Mouse (Mus musculus): ENCODE measurements around the gene Slc6a9. TPM values are rescaled to one million over a fixed set of nuclear protein-coding genes. Genes with fewer than 3 reads are reported as not detected.

Gene Slc6a9
- polyA plus RNA-seq, 1 experiment: 51.2 TPM

- no peak for DNase-seq (ENCODE audit: low spot score)
Measured at GRCm38 (mm10) chr4:117878301-117878700, 44.0 kb downstream of the Slc6a9 start.

- DNase-seq (ENCODE audit: low spot score): no peak
Measured at GRCm38 (mm10) chr4:117878703-117879102, 44.4 kb downstream of the Slc6a9 start.

- DNase-seq (ENCODE audit: low spot score): peak; percentile 51
Measured at GRCm38 (mm10) chr4:117882701-117883691, 48.7 kb downstream of the Slc6a9 start, which contains the start of gene B4galt2. Gene B4galt2, minus strand, starts transcription at chr4:117883487.

GRCm38 (mm10) chr4:117884146-117884545, 49.8 kb downstream of the Slc6a9 start:
- no peak for DNase-seq (ENCODE audit: low spot score)

- DNase-seq (ENCODE audit: low spot score): no peak
Measured at GRCm38 (mm10) chr4:117885093-117885492, 50.8 kb downstream of the Slc6a9 start.

- no peak for DNase-seq (ENCODE audit: low spot score)
Measured at GRCm38 (mm10) chr4:117885994-117886393, 51.7 kb downstream of the Slc6a9 start.

GRCm38 (mm10) chr4:117886644-117887043, 52.3 kb downstream of the Slc6a9 start:
- DNase-seq (ENCODE audit: low spot score): no peak

- DNase-seq (ENCODE audit: low spot score): peak; percentile 93
Measured at GRCm38 (mm10) chr4:117887133-117887532, 52.8 kb downstream of the Slc6a9 start, which contains the start of gene Atp6v0b. Gene Atp6v0b, minus strand, starts transcription at chr4:117887333.

GRCm38 (mm10) chr4:117887920-117888319, 53.6 kb downstream of the Slc6a9 start:
- no peak for DNase-seq (ENCODE audit: low spot score)

GRCm38 (mm10) chr4:117889471-117889870, 55.2 kb downstream of the Slc6a9 start:
- no peak for DNase-seq (ENCODE audit: low spot score)

GRCm38 (mm10) chr4:117890031-117890430, 55.7 kb downstream of the Slc6a9 start:
- no peak for DNase-seq (ENCODE audit: low spot score)

- DNase-seq (ENCODE audit: low spot score): no peak
Measured at GRCm38 (mm10) chr4:117890750-117891149, 56.4 kb downstream of the Slc6a9 start.

GRCm38 (mm10) chr4:117891738-117892161, 57.4 kb downstream of the Slc6a9 start, which contains the start of gene Dph2:
Gene Dph2, minus strand, starts transcription at chr4:117892032.
- DNase-seq (ENCODE audit: low spot score): no peak

GRCm38 (mm10) chr4:117893376-117893775, 59.1 kb downstream of the Slc6a9 start:
- DNase-seq (ENCODE audit: low spot score): no peak

- DNase-seq (ENCODE audit: low spot score): no peak
Measured at GRCm38 (mm10) chr4:117894601-117895000, 60.3 kb downstream of the Slc6a9 start.

GRCm38 (mm10) chr4:117895339-117895738, 61.0 kb downstream of the Slc6a9 start:
- no peak for DNase-seq (ENCODE audit: low spot score)

- DNase-seq (ENCODE audit: low spot score): no peak
Measured at GRCm38 (mm10) chr4:117896031-117896430, 61.7 kb downstream of the Slc6a9 start.

GRCm38 (mm10) chr4:117898111-117898510, 63.8 kb downstream of the Slc6a9 start:
- no peak for DNase-seq (ENCODE audit: low spot score)

GRCm38 (mm10) chr4:117904094-117904493, 69.8 kb downstream of the Slc6a9 start:
- DNase-seq (ENCODE audit: low spot score): no peak

GRCm38 (mm10) chr4:117904761-117905160, 70.5 kb downstream of the Slc6a9 start:
- DNase-seq (ENCODE audit: low spot score): no peak

- DNase-seq (ENCODE audit: low spot score): no peak
Measured at GRCm38 (mm10) chr4:117906196-117906595, 71.9 kb downstream of the Slc6a9 start.

- DNase-seq (ENCODE audit: low spot score): no peak
Measured at GRCm38 (mm10) chr4:117908834-117909453, 74.6 kb downstream of the Slc6a9 start.
